Mouse (Mus musculus) E14TG2a.4 (cell line): ENCODE results near the gene Acsf3.

Experiments
- H3K27me3 ChIP-seq: 2 replicates; pipeline ENCODE4 v1.6.1; 2014; ENCODE audit warnings: low read length, control low read depth; ENCODE audit not compliant: insufficient read depth
- H3K36me3 ChIP-seq: 2 replicates; pipeline ENCODE4 v1.6.1; 2014; ENCODE audit warnings: low read length, control low read depth; ENCODE audit not compliant: insufficient read depth
- H3K4me1 ChIP-seq: replicated peaks from 2 replicates; pipeline ENCODE4 v1.6.1; 2014; ENCODE audit warnings: low read depth, low read length, control low read depth
- H3K4me3 ChIP-seq: replicated peaks from 2 replicates; pipeline ENCODE4 v1.5.1; 2014; ENCODE audit warnings: mild to moderate bottlenecking, low read length
- H3K9me3 ChIP-seq: 2 replicates; pipeline ENCODE4 v1.6.1; 2014; ENCODE audit warnings: low read length, control low read depth
- CTCF ChIP-seq: conservative IDR thresholded peaks from 2 replicates; pipeline ENCODE4 v1.5.1; 2014; ENCODE audit warnings: low read length
- NANOG ChIP-seq: IDR thresholded peaks from 2 replicates; pipeline ENCODE4 v1.6.1; 2014; ENCODE audit warnings: borderline replicate concordance, low read length, mixed read lengths
- POU5F1 ChIP-seq: IDR thresholded peaks from 2 replicates; pipeline ENCODE4 v1.6.1; 2014; ENCODE audit warnings: low read length, borderline replicate concordance

Gene Acsf3

GRCm38 (mm10) chr8:122737886-122738285, 37.4 kb upstream of the Acsf3 start:
- no peak overlapping the region for H3K4me3 ChIP-seq
- peaks cover 27% of the 10 kb centered on the region for H3K4me1 ChIP-seq
- no peaks in the 10 kb centered on the region for H3K36me3 ChIP-seq
- peaks cover 21% of the 10 kb centered on the region for H3K27me3 ChIP-seq
- TF ChIP-seq POU5F1 (no peak), NANOG (no peak)
- no peaks in the 10 kb centered on the region for H3K9me3 ChIP-seq

GRCm38 (mm10) chr8:122739102-122739725, 36.1 kb upstream of the Acsf3 start:
- TF ChIP-seq CTCF = no peak
- peak overlapping the region; percentile 51 for H3K4me3 ChIP-seq
- peaks cover 22% of the 10 kb centered on the region for H3K27me3 ChIP-seq
- H3K9me3 ChIP-seq = no peaks in the 10 kb centered on the region
- peaks cover 27% of the 10 kb centered on the region for H3K4me1 ChIP-seq
- H3K36me3 ChIP-seq = no peaks in the 10 kb centered on the region

GRCm38 (mm10) chr8:122742471-122742870, 32.8 kb upstream of the Acsf3 start:
- TF ChIP-seq NANOG (no peak), CTCF (no peak), POU5F1 (no peak)
- H3K4me3 ChIP-seq = no peak overlapping the region
- H3K27me3 ChIP-seq = peaks cover 43% of the 10 kb centered on the region
- H3K36me3 ChIP-seq = no peaks in the 10 kb centered on the region
- H3K9me3 ChIP-seq = no peaks in the 10 kb centered on the region
- H3K4me1 ChIP-seq = peaks cover 25% of the 10 kb centered on the region

GRCm38 (mm10) chr8:122745022-122745749, 30.1 kb upstream of the Acsf3 start:
- no peaks in the 10 kb centered on the region for H3K9me3 ChIP-seq
- H3K36me3 ChIP-seq = no peaks in the 10 kb centered on the region
- no peak for TF ChIP-seq CTCF
- TF ChIP-seq POU5F1 = no peak
- no peak for TF ChIP-seq NANOG
- H3K4me3 ChIP-seq = peak overlapping the region; percentile 20; the same call in 1 of the 2 replicates
- H3K4me1 ChIP-seq = peaks cover 14% of the 10 kb centered on the region
- H3K27me3 ChIP-seq = peaks cover 42% of the 10 kb centered on the region

GRCm38 (mm10) chr8:122745750-122746275, 29.5 kb upstream of the Acsf3 start:
- TF ChIP-seq CTCF (no peak), POU5F1 (no peak), NANOG (no peak)
- H3K27me3 ChIP-seq = peaks cover 42% of the 10 kb centered on the region

GRCm38 (mm10) chr8:122746439-122746838, 28.8 kb upstream of the Acsf3 start:
- Histone ChIP-seq H3K36me3 (no peaks in the 10 kb centered on the region), H3K4me1 (peaks cover 14% of the 10 kb centered on the region), H3K4me3 (no peak overlapping the region), H3K9me3 (no peaks in the 10 kb centered on the region), H3K27me3 (peaks cover 45% of the 10 kb centered on the region)
- no peak for TF ChIP-seq CTCF
- TF ChIP-seq NANOG = no peak
- no peak for TF ChIP-seq POU5F1

More at GRCm38 (mm10) chr8:122745750-122746275, 29.5 kb upstream of the Acsf3 start:
- H3K9me3 ChIP-seq = no peaks in the 10 kb centered on the region
- H3K4me1 ChIP-seq = peaks cover 14% of the 10 kb centered on the region
- peak overlapping the region; percentile 20; the same call in 1 of the 2 replicates for H3K4me3 ChIP-seq
- no peaks in the 10 kb centered on the region for H3K36me3 ChIP-seq

- Histone ChIP-seq H3K4me3 (no peak overlapping the region), H3K27me3 (peaks cover 51% of the 10 kb centered on the region), H3K4me1 (peaks cover 20% of the 10 kb centered on the region), H3K36me3 (no peaks in the 10 kb centered on the region), H3K9me3 (no peaks in the 10 kb centered on the region)
- TF ChIP-seq NANOG = no peak
- TF ChIP-seq POU5F1 = no peak
- no peak for TF ChIP-seq CTCF
Measured at GRCm38 (mm10) chr8:122747825-122748224, 27.5 kb upstream of the Acsf3 start.

GRCm38 (mm10) chr8:122749333-122749958, 25.8 kb upstream of the Acsf3 start:
- Histone ChIP-seq H3K27me3 (peaks cover 54% of the 10 kb centered on the region), H3K4me1 (peaks cover 20% of the 10 kb centered on the region), H3K36me3 (no peaks in the 10 kb centered on the region), H3K4me3 (no peak overlapping the region), H3K9me3 (no peaks in the 10 kb centered on the region)
- no peak for TF ChIP-seq CTCF
- no peak for TF ChIP-seq NANOG
- no peak for TF ChIP-seq POU5F1
